Comparison of ENCODE assay signal across 9 mouse cellular contexts in the genomic region with DNA sequence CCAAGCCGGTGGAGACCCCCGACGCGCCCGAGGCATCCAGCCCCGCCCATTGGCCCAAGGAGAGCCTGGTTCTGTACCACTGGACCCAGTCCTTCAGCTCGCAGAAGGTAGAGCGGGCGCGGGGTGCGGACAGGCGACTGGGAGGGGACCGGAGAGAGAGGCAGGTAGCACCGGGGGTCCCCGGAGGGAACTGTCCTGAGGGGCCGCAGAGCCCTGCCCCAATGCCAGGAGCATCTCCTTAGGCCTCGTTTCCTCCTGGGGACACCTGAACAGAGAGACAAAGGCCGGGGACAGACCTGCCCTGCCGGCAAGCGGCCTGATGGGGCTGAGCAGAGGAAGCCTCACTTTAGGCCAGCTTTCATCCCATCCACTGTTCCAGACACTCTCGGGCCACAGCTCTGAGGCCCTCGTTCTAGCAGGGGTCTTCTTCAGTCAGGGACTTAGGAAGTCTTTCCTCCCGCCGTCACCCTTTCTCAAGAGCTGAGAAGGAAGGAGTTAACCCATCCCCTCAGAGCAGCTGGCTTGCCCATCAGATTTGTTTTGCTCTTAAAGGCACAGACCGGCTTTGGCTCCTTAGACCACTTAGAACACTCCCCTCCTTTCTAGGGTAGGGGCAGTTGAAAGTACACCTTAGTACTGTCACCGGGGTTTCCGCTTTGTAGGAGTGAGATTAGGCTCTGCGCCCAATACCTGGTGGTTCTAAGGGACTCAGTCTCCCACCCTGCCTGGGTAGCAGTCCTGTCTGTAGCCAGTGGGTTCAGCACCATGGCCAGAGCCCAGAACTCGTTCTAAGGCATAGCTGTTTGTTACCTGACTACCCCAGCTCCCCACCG. TPM values are rescaled to one million over a fixed set of nuclear protein-coding genes. Genes with fewer than 3 reads are reported as not detected.
DNase-seq lines count a peak whose midpoint lies in the region; ATAC-seq and TF ChIP-seq lines count a peak whose summit lies in the region.
"Had no signal": no experiment of that assay in that cellular context is flagged by ENCODE, and none has a peak within 500 bp of the region (broad histone marks: within the 10 kb centered on the region; RNA-seq: fewer than 3 reads in every experiment).

No protein-coding gene starts in this region.

- H3K4me3 ChIP-seq in kidney, adult 2 months (ENCODE audit: insufficient read depth, low read depth, low read length): peak overlapping the region; percentile 13; the same call in 1 of the 2 replicates
- peak overlapping the region; percentile 30 for H3K4me3 ChIP-seq in embryonic facial prominence, embryonic 14.5 days (ENCODE audit: low read depth, low read length)
- peak overlapping the region; percentile 80 for H3K4me3 ChIP-seq in hindbrain, embryonic 16.5 days (ENCODE audit: low read length)
- H3K4me3 ChIP-seq in lung, postnatal 0 days (ENCODE audit: low read depth, low read length): no peak overlapping the region

- WGBS in kidney, adult 2 months: 2% methylated on average over 30 of the region's 30 CpGs
- WGBS in embryonic facial prominence, embryonic 14.5 days: 2% methylated on average over 21 of the region's 30 CpGs
- 2% methylated on average over 30 of the region's 30 CpGs for WGBS in hindbrain, embryonic 16.5 days
- WGBS in lung, postnatal 0 days: 1% methylated on average over 22 of the region's 30 CpGs

- no peak for TF ChIP-seq EP300 in lung, postnatal 0 days (IDR thresholded peaks at IDR 0.05)

- no peak for DNase-seq in kidney, adult 2 months
- no peak for DNase-seq in kidney, adult 11 months
- DNase-seq in R1 (ENCODE audit: low read depth, low spot score): peak; percentile 77
- DNase-seq in embryonic facial prominence, embryonic 14.5 days (ENCODE audit: low spot score): peak; percentile 75
- peak; percentile 48 for DNase-seq in lung, postnatal 0 days (ENCODE audit: low spot score)
- peak; percentile 19 for DNase-seq in splenic B cell, adult 2 months (ENCODE audit: low read depth, low spot score)

- TF ChIP-seq POLR2A in kidney, adult 2 months (IDR thresholded peaks at IDR 0.05; ENCODE audit: low read depth, low read length): no peak

- H3K36me3 ChIP-seq in kidney, adult 2 months (ENCODE audit: control insufficient read depth, insufficient read depth, low read length): no peaks in the 10 kb centered on the region
- H3K36me3 ChIP-seq in embryonic facial prominence, embryonic 14.5 days (ENCODE audit: control insufficient read depth, insufficient read depth, low read length): no peaks in the 10 kb centered on the region
- H3K36me3 ChIP-seq in hindbrain, embryonic 16.5 days (ENCODE audit: control insufficient read depth, insufficient read depth, low read length): no peaks in the 10 kb centered on the region
- no peaks in the 10 kb centered on the region for H3K36me3 ChIP-seq in lung, postnatal 0 days (ENCODE audit: insufficient read depth, low read length)
- no peaks in the 10 kb centered on the region for H3K36me3 ChIP-seq in splenic B cell, adult 2 months (ENCODE audit: control insufficient read depth, insufficient read depth, low read length, poor library complexity, severe bottlenecking)

- no peak for TF ChIP-seq CTCF in kidney, adult 2 months (conservative IDR thresholded peaks at IDR 0.05; ENCODE audit: insufficient read depth, insufficient read length, low read depth, low read length)
- no peak for TF ChIP-seq CTCF in lung, postnatal 0 days (IDR thresholded peaks at IDR 0.05)

- peak overlapping the region; percentile 46 for H3K4me2 ChIP-seq in embryonic facial prominence, embryonic 14.5 days (ENCODE audit: low read depth, low read length)
- peak overlapping the region; percentile 78 for H3K4me2 ChIP-seq in hindbrain, embryonic 16.5 days (ENCODE audit: low read length)
- peak overlapping the region; percentile 28; the same call in 1 of the 2 replicates for H3K4me2 ChIP-seq in lung, postnatal 0 days (replicated peaks; ENCODE audit: low read depth, low read length)

- H3K4me1 ChIP-seq in kidney, adult 2 months (ENCODE audit: control insufficient read depth, insufficient read depth, low read length): no peaks in the 10 kb centered on the region
- no peaks in the 10 kb centered on the region for H3K4me1 ChIP-seq in embryonic facial prominence, embryonic 14.5 days (ENCODE audit: control insufficient read depth, insufficient read depth, low read length)
- peaks cover 26% of the 10 kb centered on the region for H3K4me1 ChIP-seq in hindbrain, embryonic 16.5 days (ENCODE audit: control insufficient read depth, insufficient read depth, low read depth, low read length)
- H3K4me1 ChIP-seq in lung, postnatal 0 days (ENCODE audit: insufficient read depth, low read depth, low read length): no peaks in the 10 kb centered on the region

- no peaks in the 10 kb centered on the region for H3K9me3 ChIP-seq in embryonic facial prominence, embryonic 14.5 days (ENCODE audit: control insufficient read depth, low read length)
- no peaks in the 10 kb centered on the region for H3K9me3 ChIP-seq in hindbrain, embryonic 16.5 days (ENCODE audit: control insufficient read depth, low read length)
- no peaks in the 10 kb centered on the region for H3K9me3 ChIP-seq in lung, postnatal 0 days (ENCODE audit: low read length)

- H3K27ac ChIP-seq in kidney, adult 2 months (ENCODE audit: insufficient read depth, low read depth, low read length): no peak overlapping the region
- H3K27ac ChIP-seq in embryonic facial prominence, embryonic 14.5 days (replicated peaks; ENCODE audit: low read depth, low read length): no peak overlapping the region
- peak overlapping the region; percentile 89 for H3K27ac ChIP-seq in hindbrain, embryonic 16.5 days (ENCODE audit: low read depth, low read length)
- H3K27ac ChIP-seq in lung, postnatal 0 days (ENCODE audit: low read length): no peak overlapping the region

- 0 out of 2 replicates have a peak overlapping the region, but pooled peaks have one; percentile 27 for H3K9ac ChIP-seq in embryonic facial prominence, embryonic 14.5 days (ENCODE audit: low read depth, low read length)
- peak overlapping the region; percentile 91 for H3K9ac ChIP-seq in hindbrain, embryonic 16.5 days (ENCODE audit: low read depth, low read length)
- no peak overlapping the region for H3K9ac ChIP-seq in lung, postnatal 0 days (replicated peaks; ENCODE audit: low read depth)

- ATAC-seq in embryonic facial prominence, embryonic 14.5 days (ENCODE audit: low read depth): no peak; the same call in 1 of the 2 replicates
- ATAC-seq in hindbrain, embryonic 16.5 days: peak; percentile 75
- no peak; the same call in 1 of the 2 replicates for ATAC-seq in lung, postnatal 0 days
- ATAC-seq in activated CD4-positive, CD25-positive, alpha-beta regulatory T cell, adult 4 months: no peak

- H3K27me3 ChIP-seq in kidney, adult 2 months (replicated peaks; ENCODE audit: control insufficient read depth, insufficient read depth, low read length): no peaks in the 10 kb centered on the region
- peaks cover 27% of the 10 kb centered on the region for H3K27me3 ChIP-seq in embryonic facial prominence, embryonic 14.5 days (replicated peaks; ENCODE audit: control insufficient read depth, insufficient read depth, low read length)
- no peaks in the 10 kb centered on the region for H3K27me3 ChIP-seq in hindbrain, embryonic 16.5 days (replicated peaks; ENCODE audit: control insufficient read depth, insufficient read depth, low read length)
- peaks cover 14% of the 10 kb centered on the region; the same call in 1 of the 2 replicates for H3K27me3 ChIP-seq in lung, postnatal 0 days (replicated peaks; ENCODE audit: insufficient read depth, low read length)
- H3K27me3 ChIP-seq in splenic B cell, adult 2 months (ENCODE audit: control insufficient read depth, insufficient read depth, low read length, poor library complexity, severe bottlenecking): no peaks in the 10 kb centered on the region; the same call in 1 of the 2 replicates

RNA-seq across cellular contexts. Expression of gene Gdap1l1, which starts 0.6 kb away (rescaled TPM):
- polyA plus RNA-seq in kidney, adult 2 months (2012; rRNA removed): 0.31 and 0.38 TPM in 2 replicates
- polyA plus RNA-seq in embryonic facial prominence, embryonic 14.5 days (2014; fragmentation: Nextera tagmentation; extraction: Ambion mirVana): 6.2 and 6.9 TPM in 2 replicates
- 139 and 147 TPM in 2 replicates for polyA plus RNA-seq in hindbrain, embryonic 16.5 days (2015; fragmentation: Nextera tagmentation; extraction: Ambion mirVana)
- polyA plus RNA-seq in lung, postnatal 0 days (2015; fragmentation: Nextera tagmentation; extraction: Ambion mirVana): 0.37 and 0.43 TPM in 2 replicates
- polyA plus RNA-seq in activated CD4-positive, CD25-positive, alpha-beta regulatory T cell, adult 4 months (2017; shearing (Covaris generic)): not detected

RNA-seq across cellular contexts. Expression of gene Oser1, which starts 14.3 kb away (rescaled TPM):
- polyA plus RNA-seq in kidney, adult 2 months (2012; rRNA removed): 11.5 and 13.9 TPM in 2 replicates
- 79.0 and 82.1 TPM in 2 replicates for polyA plus RNA-seq in embryonic facial prominence, embryonic 14.5 days (2014; fragmentation: Nextera tagmentation; extraction: Ambion mirVana)
- polyA plus RNA-seq in hindbrain, embryonic 16.5 days (2015; fragmentation: Nextera tagmentation; extraction: Ambion mirVana): 70.6 and 72.2 TPM in 2 replicates
- polyA plus RNA-seq in lung, postnatal 0 days (2015; fragmentation: Nextera tagmentation; extraction: Ambion mirVana): 73.8 and 74.6 TPM in 2 replicates
- 100 to 1,000 TPM; 107 to 116 TPM for polyA plus RNA-seq in activated CD4-positive, CD25-positive, alpha-beta regulatory T cell, adult 4 months (2017; shearing (Covaris generic))

RNA-seq across cellular contexts. Expression of gene Fitm2, which starts 33.6 kb away (rescaled TPM):
- polyA plus RNA-seq in kidney, adult 2 months (2012; rRNA removed): 19.9 and 21.9 TPM in 2 replicates
- polyA plus RNA-seq in embryonic facial prominence, embryonic 14.5 days (2014; fragmentation: Nextera tagmentation; extraction: Ambion mirVana): 11.3 and 12.6 TPM in 2 replicates
- polyA plus RNA-seq in hindbrain, embryonic 16.5 days (2015; fragmentation: Nextera tagmentation; extraction: Ambion mirVana): 18.0 and 18.2 TPM in 2 replicates
- polyA plus RNA-seq in lung, postnatal 0 days (2015; fragmentation: Nextera tagmentation; extraction: Ambion mirVana): 18.6 and 22.5 TPM in 2 replicates
- polyA plus RNA-seq in activated CD4-positive, CD25-positive, alpha-beta regulatory T cell, adult 4 months (2017; shearing (Covaris generic)): 1 to 10 TPM; 2.0 to 2.4 TPM

RNA-seq across cellular contexts. Expression of gene Jph2, which starts 41.0 kb away (rescaled TPM):
- 3.1 and 3.8 TPM in 2 replicates for polyA plus RNA-seq in kidney, adult 2 months (2012; rRNA removed)
- 3.5 and 4.1 TPM in 2 replicates for polyA plus RNA-seq in embryonic facial prominence, embryonic 14.5 days (2014; fragmentation: Nextera tagmentation; extraction: Ambion mirVana)
- polyA plus RNA-seq in hindbrain, embryonic 16.5 days (2015; fragmentation: Nextera tagmentation; extraction: Ambion mirVana): 1.0 TPM in 2 replicates
- polyA plus RNA-seq in lung, postnatal 0 days (2015; fragmentation: Nextera tagmentation; extraction: Ambion mirVana): 4.0 and 6.0 TPM in 2 replicates
- polyA plus RNA-seq in activated CD4-positive, CD25-positive, alpha-beta regulatory T cell, adult 4 months (2017; shearing (Covaris generic)): not detected

RNA-seq across cellular contexts. Expression of gene R3hdml, which starts 53.3 kb away (rescaled TPM):
- 3.6 and 4.6 TPM in 2 replicates for polyA plus RNA-seq in kidney, adult 2 months (2012; rRNA removed)
- 0.15 and 0.25 TPM in 2 replicates for polyA plus RNA-seq in embryonic facial prominence, embryonic 14.5 days (2014; fragmentation: Nextera tagmentation; extraction: Ambion mirVana)
- 0.34 and 1.0 TPM in 2 replicates for polyA plus RNA-seq in hindbrain, embryonic 16.5 days (2015; fragmentation: Nextera tagmentation; extraction: Ambion mirVana)
- polyA plus RNA-seq in lung, postnatal 0 days (2015; fragmentation: Nextera tagmentation; extraction: Ambion mirVana): 0.18 TPM in 1 of 2 replicates, not detected in the other
- polyA plus RNA-seq in activated CD4-positive, CD25-positive, alpha-beta regulatory T cell, adult 4 months (2017; shearing (Covaris generic)): not detected
- polyA plus RNA-seq: liver, embryonic 16.5 days had no signal

Comparison
In these comparisons a context has a peak if more than half of its experiments do, and no peak if none do; other contexts are left out.
1. DNase-seq: peak in R1 (single experiment), embryonic facial prominence, embryonic 14.5 days (single experiment), lung, postnatal 0 days (single experiment) and splenic B cell, adult 2 months (single experiment); none in kidney, adult 2 months (single experiment) and kidney, adult 11 months (single experiment).
2. H3K4me2 ChIP-seq: peak in every context shown above with its lines; median percentile 78 in hindbrain, embryonic 16.5 days; 46 in embryonic facial prominence, embryonic 14.5 days; 28 in lung, postnatal 0 days.
3. RNA of gene Gdap1l1, which starts 0.6 kb away (polyA plus RNA-seq): 139 to 147 TPM in hindbrain, embryonic 16.5 days; 6.2 to 6.9 TPM in embryonic facial prominence, embryonic 14.5 days, 0.37 to 0.43 TPM in lung, postnatal 0 days, 0.31 to 0.38 TPM in kidney, adult 2 months and not detected in activated CD4-positive, CD25-positive, alpha-beta regulatory T cell, adult 4 months; every median in the first group is over 10 times any median in the second.